Mouse (Mus musculus): ENCODE data around the gene Swi5.

The Swi5 gene

DNA sequence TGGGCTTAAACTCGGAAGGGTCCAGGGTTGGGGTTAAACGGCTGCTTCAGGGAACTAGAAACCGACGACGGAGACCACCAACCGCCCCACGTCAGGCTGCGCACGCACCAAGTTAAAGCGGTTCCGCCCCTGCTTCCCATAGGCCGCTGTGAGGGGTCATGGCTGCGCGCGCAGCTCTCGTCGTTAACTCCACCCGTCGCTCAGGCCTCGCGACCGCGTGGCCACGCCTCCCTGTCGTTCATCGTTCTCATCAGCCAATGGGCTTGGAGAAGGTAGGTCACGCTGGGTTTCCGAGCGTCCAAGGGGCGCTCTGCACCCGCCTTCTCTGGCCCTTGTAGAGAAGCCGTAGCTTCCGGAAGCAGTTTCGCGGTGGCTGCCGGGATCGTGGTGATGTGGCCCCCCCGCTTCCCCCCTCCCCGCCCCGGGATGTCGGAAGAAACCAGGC, at the start of gene Swi5:
Swi5 (minus strand) TSS at position 153 of the 445 bp plus-strand sequence.
- peak; percentile 100 for DNase-seq (ENCODE audit: inconsistent ontology term)

DNA sequence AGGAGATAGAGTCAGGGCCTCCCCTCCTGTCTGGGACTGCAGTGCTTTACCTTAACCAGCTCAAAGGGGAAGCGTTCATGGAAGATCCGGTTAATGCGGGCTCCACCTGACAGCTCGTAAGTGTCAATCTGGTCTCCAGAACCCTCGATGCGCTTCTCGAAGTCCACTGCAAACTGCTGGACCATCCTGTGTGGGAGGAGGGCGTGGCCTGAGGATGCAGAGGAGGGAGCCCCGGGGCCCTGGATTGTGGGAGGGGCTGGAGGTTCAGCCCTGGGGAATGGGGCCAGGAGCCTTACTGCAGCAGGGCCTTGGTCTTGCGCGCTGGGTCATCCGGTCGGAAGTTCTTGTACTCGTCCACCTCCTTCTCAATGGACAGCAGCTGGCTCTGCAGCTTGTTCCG, 48.0 kb upstream of the Swi5 start:
- DNase-seq (ENCODE audit: inconsistent ontology term), result no peak

- no peak for DNase-seq (ENCODE audit: inconsistent ontology term)
Observed at GRCm38 (mm10) chr2:32332159-32332558, 44.3 kb upstream of the Swi5 start.

GRCm38 (mm10) chr2:32329531-32329930, 41.7 kb upstream of the Swi5 start:
- DNase-seq (ENCODE audit: inconsistent ontology term), result no peak

- no peak for DNase-seq (ENCODE audit: inconsistent ontology term)
Observed at GRCm38 (mm10) chr2:32328911-32329460, 41.1 kb upstream of the Swi5 start.

DNA sequence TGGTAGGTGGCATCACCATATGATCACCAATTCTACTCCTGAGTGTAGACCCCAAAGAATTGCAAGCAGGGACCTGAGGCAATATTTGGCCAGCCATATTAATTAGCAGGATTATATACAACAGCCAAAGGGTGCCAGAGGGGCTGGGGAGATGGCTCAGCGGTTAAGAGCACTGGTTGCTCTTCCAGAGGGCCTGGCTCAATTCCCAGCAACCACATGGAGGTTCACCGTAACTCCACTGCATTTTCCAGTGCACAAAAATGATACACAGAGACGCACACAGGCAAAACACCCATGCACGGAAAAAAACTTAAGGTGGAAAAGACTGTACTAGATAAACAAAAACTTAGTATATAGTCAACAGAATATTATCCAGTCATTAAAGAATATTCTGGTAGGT, 39.3 kb upstream of the Swi5 start:
- DNase-seq (ENCODE audit: inconsistent ontology term), result no peak

DNA sequence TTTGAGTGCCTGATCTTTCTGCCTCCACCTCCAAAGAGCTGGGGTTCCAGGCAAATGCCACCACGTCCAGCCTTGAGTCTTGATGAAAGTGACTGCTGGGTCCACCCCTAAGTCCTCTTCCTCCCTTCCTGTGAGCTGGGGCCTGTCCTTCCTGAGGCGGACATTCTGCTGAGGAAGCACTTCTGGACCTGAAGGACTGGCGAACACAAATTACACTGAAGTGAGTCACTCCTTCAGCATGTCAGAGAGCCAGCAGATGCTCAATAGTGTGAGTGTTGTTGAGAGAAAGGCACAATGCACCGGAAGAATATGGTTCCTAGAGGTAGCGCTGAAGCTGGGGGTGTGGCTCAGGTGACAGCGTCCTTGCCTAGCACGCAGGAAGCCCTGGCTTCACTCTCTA, 37.5 kb upstream of the Swi5 start:
- peak; percentile 62 for DNase-seq (ENCODE audit: inconsistent ontology term)

GRCm38 (mm10) chr2:32324322-32324721, 36.4 kb upstream of the Swi5 start:
- DNase-seq (ENCODE audit: inconsistent ontology term), result no peak

- DNase-seq (ENCODE audit: inconsistent ontology term), result no peak
Observed at GRCm38 (mm10) chr2:32322754-32323741, 35.2 kb upstream of the Swi5 start.

- no peak for DNase-seq (ENCODE audit: inconsistent ontology term)
Observed at GRCm38 (mm10) chr2:32321591-32322298, 33.9 kb upstream of the Swi5 start.

- no peak for DNase-seq (ENCODE audit: inconsistent ontology term)
Observed at GRCm38 (mm10) chr2:32320721-32321120, 32.8 kb upstream of the Swi5 start.

GRCm38 (mm10) chr2:32319586-32320580, 32.0 kb upstream of the Swi5 start:
- no peak for DNase-seq (ENCODE audit: inconsistent ontology term)

- DNase-seq (ENCODE audit: inconsistent ontology term), result no peak
Observed at GRCm38 (mm10) chr2:32318709-32319585, 31.1 kb upstream of the Swi5 start.

GRCm38 (mm10) chr2:32317791-32318417, 30.0 kb upstream of the Swi5 start:
- peak; percentile 11 for DNase-seq (ENCODE audit: inconsistent ontology term)

- no peak for DNase-seq (ENCODE audit: inconsistent ontology term)
Observed at GRCm38 (mm10) chr2:32316887-32317656, 29.2 kb upstream of the Swi5 start.

DNA sequence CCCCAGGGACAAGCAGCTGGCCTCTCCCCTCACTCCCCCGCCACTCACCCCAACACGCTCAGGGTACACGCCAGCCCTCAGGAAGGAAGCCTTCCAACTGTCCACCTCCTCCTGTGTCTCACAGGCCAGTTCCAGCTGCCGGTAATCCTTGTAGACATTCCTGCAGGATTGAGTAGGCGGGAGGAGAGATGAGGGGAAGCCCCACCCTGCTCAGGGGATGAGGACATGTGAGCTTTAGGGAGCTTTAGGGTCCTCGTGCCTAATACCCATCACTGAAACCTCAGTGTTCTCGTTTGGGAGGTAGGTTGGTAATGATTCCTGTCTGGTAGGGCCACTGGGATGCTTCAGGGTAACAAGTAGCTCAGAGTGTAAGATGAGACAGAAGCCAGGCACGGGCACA, 27.9 kb upstream of the Swi5 start:
- DNase-seq (ENCODE audit: inconsistent ontology term), result peak; percentile 12

DNA sequence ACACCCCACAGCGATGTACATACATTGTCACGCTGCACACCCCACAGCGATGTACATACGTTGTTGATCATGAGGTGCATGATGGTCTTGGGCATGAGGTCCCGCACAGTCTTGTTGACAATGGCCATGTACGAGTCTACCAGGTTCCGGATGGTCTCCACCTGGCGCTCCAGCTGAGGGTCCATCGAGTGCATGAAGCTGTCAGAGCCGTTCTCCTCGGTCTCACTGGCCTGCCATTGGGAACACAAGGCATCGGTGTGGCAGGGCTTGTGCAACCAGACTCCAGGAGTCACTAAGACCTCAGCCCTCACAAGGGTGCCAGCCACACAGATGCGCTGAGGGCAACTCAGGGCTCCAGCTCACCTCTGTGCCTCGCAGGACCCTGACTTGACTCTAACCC, 27.0 kb upstream of the Swi5 start:
- DNase-seq (ENCODE audit: inconsistent ontology term), result no peak

- peak; percentile 86 for DNase-seq (ENCODE audit: inconsistent ontology term)
Observed at GRCm38 (mm10) chr2:32312318-32312964, 24.6 kb upstream of the Swi5 start.

Data from Muller cell, postnatal 12 days (primary cell).